Mouse (Mus musculus) lung, embryonic 15.5 days (tissue): ENCODE measurements around the gene Kcns1. TPM values are rescaled to one million over a fixed set of nuclear protein-coding genes. Genes with fewer than 3 reads are reported as not detected.

ENCODE experiments used
- polyA plus RNA-seq: library from polyadenylated mRNA; unstranded; fragments of >200 nt; fragmentation: Nextera tagmentation; extraction: Ambion mirVana; gene quantifications from 2 replicates; pipeline ENCODE4 v1.2.1, GENCODE M21; 2015

Kcns1 gene
- polyA plus RNA-seq, 1 experiment from 2014 or later = not detected

Other genes with a start within 250 kb of the Kcns1 start
- gene Ywhab, start 176.2 kb downstream of the Kcns1 start, polyA plus RNA-seq = 329 and 333 TPM in 2 replicates
- gene Pabpc1l, start 145.7 kb downstream of the Kcns1 start, polyA plus RNA-seq = 1.2 TPM in 2 replicates
- 20.3 and 23.2 TPM in 2 replicates for gene Stk4, start 100.8 kb downstream of the Kcns1 start, polyA plus RNA-seq
- gene Tomm34, start 99.9 kb downstream of the Kcns1 start, polyA plus RNA-seq = 52.3 and 53.0 TPM in 2 replicates
- gene Wfdc5, start 11.6 kb upstream of the Kcns1 start, polyA plus RNA-seq = not detected in 2 replicates
- not detected in 2 replicates for gene Wfdc12, start 19.5 kb upstream of the Kcns1 start, polyA plus RNA-seq
- not detected in 2 replicates for gene Wfdc15a, start 29.0 kb upstream of the Kcns1 start, polyA plus RNA-seq
- gene Wfdc15b, start 50.5 kb upstream of the Kcns1 start, polyA plus RNA-seq = 0.45 TPM in 1 of 2 replicates, not detected in the other
- not detected in 2 replicates for gene Svs2, start 67.4 kb upstream of the Kcns1 start, polyA plus RNA-seq
- not detected in 2 replicates for gene Svs3b, start 85.5 kb upstream of the Kcns1 start, polyA plus RNA-seq
- not detected in 2 replicates for gene Svs4, start 107.3 kb upstream of the Kcns1 start, polyA plus RNA-seq
- not detected in 2 replicates for gene Svs3a, start 118.2 kb upstream of the Kcns1 start, polyA plus RNA-seq
- gene Svs6, start 145.6 kb upstream of the Kcns1 start, polyA plus RNA-seq = not detected in 2 replicates
- gene Svs5, start 161.6 kb upstream of the Kcns1 start, polyA plus RNA-seq = not detected in 2 replicates
- 1.4 and 1.6 TPM in 2 replicates for gene Slpi, start 218.0 kb upstream of the Kcns1 start, polyA plus RNA-seq
- gene Rbpjl, start 232.0 kb upstream of the Kcns1 start, polyA plus RNA-seq = 9.4 and 10.7 TPM in 2 replicates
- 41.3 and 42.7 TPM in 2 replicates for gene Matn4, start 234.0 kb upstream of the Kcns1 start, polyA plus RNA-seq